ENCODE assay signal across 10 mouse cellular contexts in genomic region chr7:28946271-28946610, GRCm38 (mm10). TPM values are rescaled to one million over a fixed set of nuclear protein-coding genes. Genes with fewer than 3 reads are reported as not detected.
A peak's percentile ranks its signal among the peaks of the same experiment; 100 is the strongest.
DNase-seq lines count a peak whose midpoint lies in the region; ATAC-seq and TF ChIP-seq lines count a peak whose summit lies in the region.
"Had no signal": no experiment of that assay in that cellular context is flagged by ENCODE, and none has a peak within 500 bp of the region (broad histone marks: within the 10 kb centered on the region; RNA-seq: fewer than 3 reads in every experiment).

No protein-coding gene starts in this region.

- peak; percentile 28 for DNase-seq in hindbrain, embryonic 11.5 days (ENCODE audit: low spot score)
- no peak for DNase-seq in liver, embryonic 14.5 days (ENCODE audit: low read depth in 3 of 3, low spot score in 3 of 3)
- DNase-seq in urinary bladder, postnatal 10 days (ENCODE audit: low spot score): no peak
- DNase-seq in c-Kit-positive CD71-positive TER-119-positive erythroid progenitor cells, embryonic 14.5 days (ENCODE audit: low spot score): no peak
- no peak for DNase-seq in layer of hippocampus, postnatal 10 days (ENCODE audit: low spot score in 2 of 2)
- DNase-seq: cerebellum, postnatal 10 days had no signal

- H3K27ac ChIP-seq in hindbrain, embryonic 11.5 days (ENCODE audit: low read depth, low read length): peak overlapping the region; percentile 58; the same call in 1 of the 2 replicates
- no peak overlapping the region for H3K27ac ChIP-seq in hindbrain, embryonic 16.5 days (ENCODE audit: low read depth, low read length)
- peak overlapping the region; percentile 90 for H3K27ac ChIP-seq in ES-Bruce4 (ENCODE audit: insufficient read depth, low read length)
- H3K27ac ChIP-seq in embryonic facial prominence, embryonic 12.5 days: peak overlapping the region; percentile 91
- H3K27ac ChIP-seq in liver, embryonic 14.5 days: peak overlapping the region; percentile 39

- H3K4me1 ChIP-seq in hindbrain, embryonic 11.5 days (replicated peaks; ENCODE audit: control insufficient read depth, insufficient read depth, low read length): no peaks in the 10 kb centered on the region; the same call in 1 of the 2 replicates
- no peaks in the 10 kb centered on the region for H3K4me1 ChIP-seq in hindbrain, embryonic 16.5 days (ENCODE audit: control insufficient read depth, insufficient read depth, low read depth, low read length)
- H3K4me1 ChIP-seq in ES-Bruce4 (ENCODE audit: control insufficient read depth, insufficient read depth, low read length): peaks cover 7% of the 10 kb centered on the region
- peaks cover 83% of the 10 kb centered on the region for H3K4me1 ChIP-seq in embryonic facial prominence, embryonic 12.5 days
- H3K4me1 ChIP-seq in liver, embryonic 14.5 days (replicated peaks; ENCODE audit: control insufficient read depth in 2 of 2, insufficient read depth in 2 of 2, low read length in 1 of 2): peaks cover 25 to 52% of the 10 kb centered on the region in 2 experiments

- H3K36me3 ChIP-seq in hindbrain, embryonic 11.5 days (ENCODE audit: control insufficient read depth, insufficient read depth, low read length): no peaks in the 10 kb centered on the region
- H3K36me3 ChIP-seq in hindbrain, embryonic 16.5 days (ENCODE audit: control insufficient read depth, insufficient read depth, low read length): no peaks in the 10 kb centered on the region
- H3K36me3 ChIP-seq in ES-Bruce4 (ENCODE audit: control insufficient read depth, insufficient read depth, low read length, poor library complexity, severe bottlenecking): peaks cover 32% of the 10 kb centered on the region
- H3K36me3 ChIP-seq in embryonic facial prominence, embryonic 12.5 days: peaks cover 5% of the 10 kb centered on the region; the same call in 1 of the 2 replicates
- peaks cover 17% of the 10 kb centered on the region for H3K36me3 ChIP-seq in liver, embryonic 14.5 days (replicated peaks; ENCODE audit: control insufficient read depth, insufficient read depth, low read depth)

- TF ChIP-seq POLR2A in ES-Bruce4 (IDR thresholded peaks at IDR 0.05; ENCODE audit: insufficient read depth, low read length): no peak

- H3K4me2 ChIP-seq in hindbrain, embryonic 11.5 days (replicated peaks; ENCODE audit: low read depth, low read length): no peak overlapping the region
- no peak overlapping the region for H3K4me2 ChIP-seq in hindbrain, embryonic 16.5 days (ENCODE audit: low read length)
- peak overlapping the region; percentile 27; the same call in 1 of the 2 replicates for H3K4me2 ChIP-seq in embryonic facial prominence, embryonic 12.5 days (replicated peaks)
- peak overlapping the region; percentile 15; the same call in 1 of the 2 replicates for H3K4me2 ChIP-seq in liver, embryonic 14.5 days (ENCODE audit: low read depth)

- no peak overlapping the region for H3K9ac ChIP-seq in hindbrain, embryonic 11.5 days (ENCODE audit: low read depth, low read length)
- H3K9ac ChIP-seq in hindbrain, embryonic 16.5 days (ENCODE audit: low read depth, low read length): no peak overlapping the region
- H3K9ac ChIP-seq in ES-Bruce4 (ENCODE audit: low read depth, poor library complexity, severe bottlenecking): no peak overlapping the region
- no peak overlapping the region for H3K9ac ChIP-seq in embryonic facial prominence, embryonic 12.5 days
- H3K9ac ChIP-seq in liver, embryonic 14.5 days (replicated peaks): peak overlapping the region; percentile 5; the same call in 1 of the 2 replicates

- no peak overlapping the region for H3K4me3 ChIP-seq in hindbrain, embryonic 11.5 days (ENCODE audit: low read depth, low read length)
- H3K4me3 ChIP-seq in hindbrain, embryonic 16.5 days (ENCODE audit: low read length): no peak overlapping the region
- H3K4me3 ChIP-seq in ES-Bruce4 (ENCODE audit: low read depth, low read length): no peak overlapping the region
- H3K4me3 ChIP-seq in embryonic facial prominence, embryonic 12.5 days: no peak overlapping the region
- no peak overlapping the region for H3K4me3 ChIP-seq in liver, embryonic 14.5 days (ENCODE audit: insufficient read depth in 1 of 2, low read depth in 2 of 2, low read length in 2 of 2)
- H3K4me3 ChIP-seq: neural tube, embryonic 12.5 days had no signal

- H3K9me3 ChIP-seq in hindbrain, embryonic 11.5 days (ENCODE audit: control insufficient read depth, low read length): no peaks in the 10 kb centered on the region
- H3K9me3 ChIP-seq in hindbrain, embryonic 16.5 days (ENCODE audit: control insufficient read depth, low read length): no peaks in the 10 kb centered on the region
- no peaks in the 10 kb centered on the region for H3K9me3 ChIP-seq in ES-Bruce4 (replicated peaks; ENCODE audit: control insufficient read depth, insufficient read depth, low read length, poor library complexity, severe bottlenecking)
- no peaks in the 10 kb centered on the region for H3K9me3 ChIP-seq in embryonic facial prominence, embryonic 12.5 days
- H3K9me3 ChIP-seq in liver, embryonic 14.5 days (ENCODE audit: control insufficient read depth, low read length): no peaks in the 10 kb centered on the region
- H3K9me3 ChIP-seq: neural tube, embryonic 12.5 days had no signal

- no peaks in the 10 kb centered on the region for H3K27me3 ChIP-seq in hindbrain, embryonic 11.5 days (ENCODE audit: control insufficient read depth, insufficient read depth, low read length)
- no peaks in the 10 kb centered on the region for H3K27me3 ChIP-seq in hindbrain, embryonic 16.5 days (replicated peaks; ENCODE audit: control insufficient read depth, insufficient read depth, low read length)
- H3K27me3 ChIP-seq in ES-Bruce4 (ENCODE audit: control insufficient read depth, insufficient read depth, low read length, poor library complexity, severe bottlenecking): no peaks in the 10 kb centered on the region
- no peaks in the 10 kb centered on the region for H3K27me3 ChIP-seq in embryonic facial prominence, embryonic 12.5 days
- no peaks in the 10 kb centered on the region for H3K27me3 ChIP-seq in liver, embryonic 14.5 days (ENCODE audit: control insufficient read depth, insufficient read depth, low read length)
- H3K27me3 ChIP-seq: neural tube, embryonic 12.5 days had no signal

- TF ChIP-seq CTCF in ES-Bruce4 (IDR thresholded peaks at IDR 0.05; ENCODE audit: low read depth, low read length): no peak
- no peak for TF ChIP-seq CTCF in liver, embryonic 14.5 days (IDR thresholded peaks at IDR 0.05; ENCODE audit: low read depth)

- no peak for ATAC-seq in hindbrain, embryonic 11.5 days (ENCODE audit: low FRiP score)
- no peak for ATAC-seq in hindbrain, embryonic 16.5 days
- peak; percentile 22; the same call in 1 of the 2 replicates for ATAC-seq in embryonic facial prominence, embryonic 12.5 days (ENCODE audit: insufficient number of reproducible peaks, insufficient read depth, low FRiP score, low TSS enrichment)
- ATAC-seq in liver, embryonic 14.5 days (ENCODE audit: insufficient read depth): peak; percentile 60

- TF ChIP-seq EP300 in ES-Bruce4 (IDR thresholded peaks at IDR 0.05; ENCODE audit: insufficient read depth, low read depth, low read length): no peak
- no peak for TF ChIP-seq EP300 in liver, embryonic 14.5 days (IDR thresholded peaks at IDR 0.05; ENCODE audit: low read depth)

- WGBS in hindbrain, embryonic 11.5 days: 40% methylated on average over 1 of the region's 1 CpGs
- WGBS in hindbrain, embryonic 16.5 days: 59% methylated on average over 1 of the region's 1 CpGs
- WGBS in embryonic facial prominence, embryonic 12.5 days: 14% methylated on average over 1 of the region's 1 CpGs
- 17% methylated on average over 1 of the region's 1 CpGs for WGBS in liver, embryonic 14.5 days (ENCODE audit: insufficient replicate concordance)

RNA-seq across cellular contexts. Expression of gene Actn4, which starts 15.9 kb away (rescaled TPM):
- 134 and 157 TPM in 2 replicates for polyA plus RNA-seq in hindbrain, embryonic 11.5 days (2014; fragmentation: Nextera tagmentation; extraction: Ambion mirVana)
- 146 and 172 TPM in 2 replicates for polyA plus RNA-seq in hindbrain, embryonic 16.5 days (2015; fragmentation: Nextera tagmentation; extraction: Ambion mirVana)
- 318 and 324 TPM in 2 replicates for polyA plus RNA-seq in ES-Bruce4 (2011; ENCODE audit: insufficient read depth, insufficient read length, low read depth, missing spikeins)
- 233 and 253 TPM in 2 replicates for polyA plus RNA-seq in embryonic facial prominence, embryonic 12.5 days (2016; fragmentation: Nextera tagmentation; extraction: Ambion mirVana)
- polyA plus RNA-seq in liver, embryonic 14.5 days (2012; rRNA removed): 80.4 and 86.2 TPM in 2 replicates
- 94.5 and 105 TPM in 2 replicates for polyA plus RNA-seq in liver, embryonic 14.5 days (2014; fragmentation: Nextera tagmentation; extraction: Ambion mirVana)
- 100 to 1,000 TPM; 128 to 129 TPM for total RNA-seq in layer of hippocampus, postnatal 10 days (2021)

RNA-seq across cellular contexts. Expression of gene Eif3k, which starts 35.4 kb away (rescaled TPM):
- polyA plus RNA-seq in hindbrain, embryonic 11.5 days (2014; fragmentation: Nextera tagmentation; extraction: Ambion mirVana): 389 and 409 TPM in 2 replicates
- 282 and 295 TPM in 2 replicates for polyA plus RNA-seq in hindbrain, embryonic 16.5 days (2015; fragmentation: Nextera tagmentation; extraction: Ambion mirVana)
- 409 and 413 TPM in 2 replicates for polyA plus RNA-seq in ES-Bruce4 (2011; ENCODE audit: insufficient read depth, insufficient read length, low read depth, missing spikeins)
- 392 and 419 TPM in 2 replicates for polyA plus RNA-seq in embryonic facial prominence, embryonic 12.5 days (2016; fragmentation: Nextera tagmentation; extraction: Ambion mirVana)
- 281 and 283 TPM in 2 replicates for polyA plus RNA-seq in liver, embryonic 14.5 days (2012; rRNA removed)
- polyA plus RNA-seq in liver, embryonic 14.5 days (2014; fragmentation: Nextera tagmentation; extraction: Ambion mirVana): 283 and 288 TPM in 2 replicates
- 100 to 1,000 TPM; 177 to 178 TPM for total RNA-seq in layer of hippocampus, postnatal 10 days (2021)

RNA-seq across cellular contexts. Expression of gene Map4k1, which starts 35.6 kb away (rescaled TPM):
- polyA plus RNA-seq in hindbrain, embryonic 11.5 days (2014; fragmentation: Nextera tagmentation; extraction: Ambion mirVana): 4.3 and 5.0 TPM in 2 replicates
- 10.7 and 13.8 TPM in 2 replicates for polyA plus RNA-seq in hindbrain, embryonic 16.5 days (2015; fragmentation: Nextera tagmentation; extraction: Ambion mirVana)
- polyA plus RNA-seq in ES-Bruce4 (2011; ENCODE audit: insufficient read depth, insufficient read length, low read depth, missing spikeins): 33.2 and 36.3 TPM in 2 replicates
- 6.7 and 9.3 TPM in 2 replicates for polyA plus RNA-seq in embryonic facial prominence, embryonic 12.5 days (2016; fragmentation: Nextera tagmentation; extraction: Ambion mirVana)
- polyA plus RNA-seq in liver, embryonic 14.5 days (2012; rRNA removed): 16.7 and 17.3 TPM in 2 replicates
- polyA plus RNA-seq in liver, embryonic 14.5 days (2014; fragmentation: Nextera tagmentation; extraction: Ambion mirVana): 24.9 and 27.4 TPM in 2 replicates
- 1 to 10 TPM; 4.6 to 5.8 TPM for total RNA-seq in layer of hippocampus, postnatal 10 days (2021)

Comparison
In these comparisons a context has a peak if more than half of its experiments do, and no peak if none do; other contexts are left out.
1. ATAC-seq: peak in embryonic facial prominence, embryonic 12.5 days (single experiment) and liver, embryonic 14.5 days (single experiment); none in hindbrain, embryonic 11.5 days (single experiment) and hindbrain, embryonic 16.5 days (single experiment).
2. H3K4me2 ChIP-seq: peak in embryonic facial prominence, embryonic 12.5 days (single experiment) and liver, embryonic 14.5 days (single experiment); none in hindbrain, embryonic 11.5 days (single experiment) and hindbrain, embryonic 16.5 days (single experiment).